Mouse (Mus musculus): ENCODE measurements at regions not wholly inside any gene's neighbourhood (a gene's known extent, or its start where the extent isn't known, plus 50 kb on each side); places are given as distances from the start of the nearest gene placed in this dataset.

- Histone ChIP-seq H3K27me3 (no peaks in the 10 kb centered on the region), H3K27ac (no peak overlapping the region), H3K9ac (no peak overlapping the region), H3K36me3 (ENCODE audit: poor library complexity, severe bottlenecking) (no peaks in the 10 kb centered on the region), H3K4me2 (no peak overlapping the region; the same call in 1 of the 2 replicates), H3K4me1 (no peaks in the 10 kb centered on the region), H3K9me3 (replicated peaks) (no peaks in the 10 kb centered on the region), H3K4me3 (no peak overlapping the region)
- peak; percentile 83; the same call in 1 of the 2 replicates for ATAC-seq
- WGBS, result 45% methylated on average over 16 of the region's 16 CpGs
Measured at GRCm38 (mm10) chr13:15802043-15802795, 209.4 kb upstream of the Inhba start.

- Histone ChIP-seq H3K4me1 (no peaks in the 10 kb centered on the region), H3K4me3 (no peak overlapping the region), H3K27ac (no peak overlapping the region), H3K36me3 (ENCODE audit: poor library complexity, severe bottlenecking) (no peaks in the 10 kb centered on the region), H3K27me3 (no peaks in the 10 kb centered on the region), H3K4me2 (no peak overlapping the region), H3K9ac (no peak overlapping the region), H3K9me3 (replicated peaks) (no peaks in the 10 kb centered on the region)
- 84% methylated on average over 1 of the region's 1 CpGs for WGBS
- ATAC-seq, result no peak
Measured at GRCm38 (mm10) chr13:15803965-15804364, 207.7 kb upstream of the Inhba start.

- Histone ChIP-seq H3K27ac (no peak overlapping the region), H3K9ac (no peak overlapping the region), H3K4me3 (no peak overlapping the region), H3K9me3 (replicated peaks) (no peaks in the 10 kb centered on the region), H3K27me3 (no peaks in the 10 kb centered on the region), H3K4me1 (no peaks in the 10 kb centered on the region), H3K36me3 (ENCODE audit: poor library complexity, severe bottlenecking) (no peaks in the 10 kb centered on the region), H3K4me2 (no peak overlapping the region)
- ATAC-seq, result no peak
- 94% methylated on average over 4 of the region's 4 CpGs for WGBS
Measured at GRCm38 (mm10) chr13:15806925-15807324, 204.7 kb upstream of the Inhba start.

- WGBS, result 48% methylated on average over 1 of the region's 1 CpGs
- Histone ChIP-seq H3K4me2 (no peak overlapping the region), H3K27me3 (no peaks in the 10 kb centered on the region), H3K36me3 (ENCODE audit: poor library complexity, severe bottlenecking) (no peaks in the 10 kb centered on the region), H3K4me1 (no peaks in the 10 kb centered on the region), H3K9me3 (replicated peaks) (no peaks in the 10 kb centered on the region), H3K4me3 (no peak overlapping the region), H3K9ac (no peak overlapping the region), H3K27ac (no peak overlapping the region)
- ATAC-seq, result no peak
Measured at GRCm38 (mm10) chr13:15822261-15822850, 189.3 kb upstream of the Inhba start.

- H3K36me3 ChIP-seq (ENCODE audit: poor library complexity, severe bottlenecking), result no peaks in the 10 kb centered on the region
- ATAC-seq, result no peak
- no peak overlapping the region for H3K27ac ChIP-seq
- no peak overlapping the region for H3K9ac ChIP-seq
- no peaks in the 10 kb centered on the region for H3K9me3 ChIP-seq (replicated peaks)
- no peaks in the 10 kb centered on the region for H3K4me1 ChIP-seq
- no peaks in the 10 kb centered on the region for H3K27me3 ChIP-seq
- no peak overlapping the region for H3K4me2 ChIP-seq
- H3K4me3 ChIP-seq, result no peak overlapping the region
Measured at GRCm38 (mm10) chr13:15845806-15846205, 165.8 kb upstream of the Inhba start.

- WGBS, result 90% methylated on average over 5 of the region's 5 CpGs
- Histone ChIP-seq H3K4me3 (no peak overlapping the region), H3K4me2 (no peak overlapping the region), H3K9ac (no peak overlapping the region), H3K36me3 (ENCODE audit: poor library complexity, severe bottlenecking) (no peaks in the 10 kb centered on the region), H3K4me1 (no peaks in the 10 kb centered on the region), H3K27ac (no peak overlapping the region), H3K27me3 (no peaks in the 10 kb centered on the region), H3K9me3 (replicated peaks) (no peaks in the 10 kb centered on the region)
- ATAC-seq, result no peak
Measured at GRCm38 (mm10) chr13:15848017-15848416, 163.6 kb upstream of the Inhba start.

- H3K9ac ChIP-seq, result no peak overlapping the region
- H3K9me3 ChIP-seq (replicated peaks), result no peaks in the 10 kb centered on the region
- H3K27me3 ChIP-seq, result no peaks in the 10 kb centered on the region
- no peaks in the 10 kb centered on the region for H3K4me1 ChIP-seq
- no peak overlapping the region for H3K4me3 ChIP-seq
- no peak overlapping the region for H3K27ac ChIP-seq
- H3K4me2 ChIP-seq, result no peak overlapping the region
- H3K36me3 ChIP-seq (ENCODE audit: poor library complexity, severe bottlenecking), result no peaks in the 10 kb centered on the region
- ATAC-seq, result no peak
- WGBS, result 75% methylated on average over 3 of the region's 3 CpGs
Measured at GRCm38 (mm10) chr13:15849129-15849528, 162.5 kb upstream of the Inhba start.

- H3K9ac ChIP-seq, result no peak overlapping the region
- no peak for ATAC-seq
- no peaks in the 10 kb centered on the region for H3K36me3 ChIP-seq (ENCODE audit: poor library complexity, severe bottlenecking)
- no peaks in the 10 kb centered on the region for H3K4me1 ChIP-seq
- no peaks in the 10 kb centered on the region for H3K9me3 ChIP-seq (replicated peaks)
- H3K4me2 ChIP-seq, result no peak overlapping the region
- no peak overlapping the region for H3K27ac ChIP-seq
- H3K4me3 ChIP-seq, result no peak overlapping the region
- H3K27me3 ChIP-seq, result no peaks in the 10 kb centered on the region
- WGBS, result 80% methylated on average over 2 of the region's 2 CpGs
Measured at GRCm38 (mm10) chr13:15850358-15850757, 161.3 kb upstream of the Inhba start.

GRCm38 (mm10) chr13:15853022-15853566 lies 158.6 kb upstream of the Inhba start:
- ATAC-seq, result no peak
- Histone ChIP-seq H3K4me2 (no peak overlapping the region), H3K9me3 (replicated peaks) (no peaks in the 10 kb centered on the region), H3K4me3 (no peak overlapping the region), H3K9ac (no peak overlapping the region), H3K4me1 (no peaks in the 10 kb centered on the region), H3K27me3 (no peaks in the 10 kb centered on the region), H3K27ac (no peak overlapping the region), H3K36me3 (ENCODE audit: poor library complexity, severe bottlenecking) (no peaks in the 10 kb centered on the region)

- Histone ChIP-seq H3K27ac (no peak overlapping the region), H3K36me3 (ENCODE audit: poor library complexity, severe bottlenecking) (no peaks in the 10 kb centered on the region)
Measured at GRCm38 (mm10) chr13:15862941-15863340, 148.7 kb upstream of the Inhba start.

GRCm38 (mm10) chr13:15863344-15863743 lies 148.3 kb upstream of the Inhba start:
- no peaks in the 10 kb centered on the region for H3K4me1 ChIP-seq

More at GRCm38 (mm10) chr13:15862941-15863340, 148.7 kb upstream of the Inhba start:
- Histone ChIP-seq H3K27me3 (no peaks in the 10 kb centered on the region), H3K9me3 (replicated peaks) (no peaks in the 10 kb centered on the region), H3K4me3 (no peak overlapping the region), H3K4me2 (no peak overlapping the region), H3K9ac (no peak overlapping the region), H3K4me1 (no peaks in the 10 kb centered on the region)
- ATAC-seq, result no peak

GRCm38 (mm10) chr13:15867046-15867561 lies 144.5 kb upstream of the Inhba start:
- H3K9me3 ChIP-seq (replicated peaks), result no peaks in the 10 kb centered on the region
- H3K4me2 ChIP-seq, result no peak overlapping the region
- 76% methylated on average over 5 of the region's 5 CpGs for WGBS
- no peaks in the 10 kb centered on the region for H3K27me3 ChIP-seq
- H3K36me3 ChIP-seq (ENCODE audit: poor library complexity, severe bottlenecking), result no peaks in the 10 kb centered on the region
- no peak overlapping the region for H3K27ac ChIP-seq
- ATAC-seq, result no peak
- H3K4me3 ChIP-seq, result no peak overlapping the region
- H3K4me1 ChIP-seq, result no peaks in the 10 kb centered on the region
- no peak overlapping the region for H3K9ac ChIP-seq

More at GRCm38 (mm10) chr13:15863344-15863743, 148.3 kb upstream of the Inhba start:
- H3K36me3 ChIP-seq (ENCODE audit: poor library complexity, severe bottlenecking), result no peaks in the 10 kb centered on the region
- H3K9me3 ChIP-seq (replicated peaks), result no peaks in the 10 kb centered on the region
- no peaks in the 10 kb centered on the region for H3K27me3 ChIP-seq
- 65% methylated on average over 3 of the region's 3 CpGs for WGBS
- H3K4me2 ChIP-seq, result no peak overlapping the region
- no peak overlapping the region for H3K9ac ChIP-seq
- H3K4me3 ChIP-seq, result no peak overlapping the region
- no peak overlapping the region for H3K27ac ChIP-seq
- no peak for ATAC-seq

All from forebrain, embryonic 13.5 days (tissue).